Mouse (Mus musculus): ENCODE measurements around the gene Tmem120b.

DNA sequence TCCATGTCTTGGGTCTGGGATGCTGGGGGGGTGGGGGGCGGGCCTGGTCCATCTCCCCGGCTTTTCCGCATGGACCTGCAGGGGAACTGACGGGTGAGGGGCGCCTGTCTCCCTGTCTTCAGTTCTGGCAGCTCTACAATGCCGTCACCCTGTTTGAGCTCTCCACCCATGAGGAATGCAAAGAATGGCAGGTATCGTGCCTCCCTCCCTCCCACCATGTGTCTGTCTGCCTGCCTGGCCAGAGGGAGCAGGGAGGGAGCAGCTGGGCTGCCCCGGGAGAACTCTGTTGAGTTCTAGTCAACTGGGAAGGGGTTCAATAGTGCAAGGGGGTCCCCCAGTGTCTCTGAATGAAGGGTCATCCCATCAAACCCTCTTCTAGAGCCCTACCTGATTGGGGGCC is 47.9 kb downstream of the Tmem120b start:
- TF ChIP-seq CTCF (IDR thresholded peaks at IDR 0.05; ENCODE audit: low read depth) (no peak), EP300 (IDR thresholded peaks at IDR 0.05; ENCODE audit: low read depth) (no peak)
